Mouse (Mus musculus): Measurements from ENCODE around the gene Hmgn3.

DNA sequence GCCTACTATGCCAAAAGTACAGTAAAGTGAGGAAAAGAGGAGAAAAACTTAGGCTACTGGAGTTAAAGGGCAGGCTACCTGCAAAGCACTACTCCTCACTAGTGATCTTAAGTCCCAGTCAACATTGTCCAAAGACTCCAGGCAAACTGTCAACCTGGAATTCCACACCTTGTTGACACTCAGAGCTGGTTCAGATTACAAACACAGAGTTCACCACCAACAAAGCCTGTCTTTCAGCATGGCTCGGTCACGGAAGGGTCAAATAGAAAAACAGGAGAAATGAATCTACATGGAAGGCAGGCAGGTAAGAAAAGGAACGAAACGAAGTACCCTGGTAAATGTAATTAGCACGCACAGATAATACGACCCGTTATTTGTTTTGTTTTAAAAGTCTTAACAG is 18.6 kb downstream of the Hmgn3 start:
- TF ChIP-seq CTCF (IDR thresholded peaks at IDR 0.05; ENCODE audit: extremely low read depth, insufficient read depth, insufficient read length, insufficient replicate concordance) (no peak), POLR2A (IDR thresholded peaks at IDR 0.05; ENCODE audit: low read depth, low read length) (no peak)
